Mouse (Mus musculus): Measurements from ENCODE around the gene Kcnj8. TPM values are rescaled to one million over a fixed set of nuclear protein-coding genes. Genes with fewer than 3 reads are reported as not detected.

The Kcnj8 gene
- polyA plus RNA-seq, 1 experiment = 5.1 TPM

DNA sequence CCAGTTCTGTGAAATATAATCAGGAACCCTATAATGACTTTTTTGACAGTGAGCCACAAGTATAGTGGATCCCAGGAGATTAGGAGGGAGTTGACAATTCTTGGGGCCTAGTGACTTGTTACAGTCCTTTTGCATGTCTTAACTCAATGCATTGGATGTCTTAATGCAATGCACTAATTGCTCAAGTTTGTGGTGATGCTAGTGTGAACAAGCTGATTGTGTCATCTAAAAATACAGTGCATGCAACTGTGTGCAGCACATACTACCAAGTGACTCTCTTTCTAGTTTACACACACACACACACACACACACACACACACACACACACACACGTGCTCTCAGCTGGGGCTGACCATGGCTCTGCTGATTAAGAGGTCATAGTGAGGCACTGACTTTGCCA is 15.4 kb downstream of the Kcnj8 start:
- no peak overlapping the region for H3K4me3 ChIP-seq (ENCODE audit: insufficient read depth, low read length)
- TF ChIP-seq CTCF (IDR thresholded peaks at IDR 0.05; ENCODE audit: extremely low read depth, insufficient read depth, low read length) (no peak), POLR2A (IDR thresholded peaks at IDR 0.05; ENCODE audit: extremely low read depth, insufficient read depth, low read length) (no peak)
- no peak overlapping the region for H3K27ac ChIP-seq (ENCODE audit: insufficient read depth, low read length)
- H3K4me1 ChIP-seq (ENCODE audit: control insufficient read depth, insufficient read depth, low read length) = no peaks in the 10 kb centered on the region

- Histone ChIP-seq H3K4me3 (ENCODE audit: insufficient read depth, low read length) (no peak overlapping the region), H3K4me1 (ENCODE audit: control insufficient read depth, insufficient read depth, low read length) (no peaks in the 10 kb centered on the region), H3K27ac (ENCODE audit: insufficient read depth, low read length) (no peak overlapping the region)
- TF ChIP-seq CTCF (IDR thresholded peaks at IDR 0.05; ENCODE audit: extremely low read depth, insufficient read depth, low read length) (no peak), POLR2A (IDR thresholded peaks at IDR 0.05; ENCODE audit: extremely low read depth, insufficient read depth, low read length) (no peak)
These were observed 19.9 kb downstream of the Kcnj8 start for GRCm38 (mm10) chr6:142551482-142551881.

DNA sequence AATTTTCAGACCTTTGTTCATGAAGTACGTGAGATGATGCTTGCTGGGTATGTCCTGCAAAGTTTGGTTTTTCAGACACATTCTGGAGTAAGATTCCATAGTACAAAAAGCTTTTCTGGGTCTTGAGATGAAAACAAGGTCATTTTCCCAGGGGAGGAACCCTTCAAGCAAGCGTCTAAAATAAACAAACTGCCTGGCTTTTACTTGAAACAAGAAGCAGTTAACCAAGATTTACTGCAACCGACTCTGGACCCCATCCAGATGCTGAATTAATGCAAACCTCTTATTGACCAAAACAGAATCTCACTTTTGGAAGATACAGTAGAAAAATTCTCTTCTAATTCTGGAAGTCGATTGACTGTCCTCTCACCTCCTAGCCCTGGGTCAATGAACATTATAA is 20.5 kb downstream of the Kcnj8 start:
- no peaks in the 10 kb centered on the region for H3K4me1 ChIP-seq (ENCODE audit: control insufficient read depth, insufficient read depth, low read length)
- H3K4me3 ChIP-seq (ENCODE audit: insufficient read depth, low read length) = no peak overlapping the region
- no peak overlapping the region for H3K27ac ChIP-seq (ENCODE audit: insufficient read depth, low read length)
- no peak for TF ChIP-seq POLR2A (IDR thresholded peaks at IDR 0.05; ENCODE audit: extremely low read depth, insufficient read depth, low read length)
- no peak for TF ChIP-seq CTCF (IDR thresholded peaks at IDR 0.05; ENCODE audit: extremely low read depth, insufficient read depth, low read length)

GRCm38 (mm10) chr6:142548377-142548776 is 23.0 kb downstream of the Kcnj8 start:
- H3K27ac ChIP-seq (ENCODE audit: insufficient read depth, low read length) = no peak overlapping the region
- H3K4me3 ChIP-seq (ENCODE audit: insufficient read depth, low read length) = no peak overlapping the region
- H3K4me1 ChIP-seq (ENCODE audit: control insufficient read depth, insufficient read depth, low read length) = no peaks in the 10 kb centered on the region
- no peak for TF ChIP-seq CTCF (IDR thresholded peaks at IDR 0.05; ENCODE audit: extremely low read depth, insufficient read depth, low read length)
- TF ChIP-seq POLR2A (IDR thresholded peaks at IDR 0.05; ENCODE audit: extremely low read depth, insufficient read depth, low read length) = no peak

GRCm38 (mm10) chr6:142545132-142545531 is 26.3 kb downstream of the Kcnj8 start:
- Histone ChIP-seq H3K27ac (ENCODE audit: insufficient read depth, low read length) (no peak overlapping the region), H3K4me1 (ENCODE audit: control insufficient read depth, insufficient read depth, low read length) (no peaks in the 10 kb centered on the region), H3K4me3 (ENCODE audit: insufficient read depth, low read length) (no peak overlapping the region)
- no peak for TF ChIP-seq POLR2A (IDR thresholded peaks at IDR 0.05; ENCODE audit: extremely low read depth, insufficient read depth, low read length)
- TF ChIP-seq CTCF (IDR thresholded peaks at IDR 0.05; ENCODE audit: extremely low read depth, insufficient read depth, low read length) = no peak

DNA sequence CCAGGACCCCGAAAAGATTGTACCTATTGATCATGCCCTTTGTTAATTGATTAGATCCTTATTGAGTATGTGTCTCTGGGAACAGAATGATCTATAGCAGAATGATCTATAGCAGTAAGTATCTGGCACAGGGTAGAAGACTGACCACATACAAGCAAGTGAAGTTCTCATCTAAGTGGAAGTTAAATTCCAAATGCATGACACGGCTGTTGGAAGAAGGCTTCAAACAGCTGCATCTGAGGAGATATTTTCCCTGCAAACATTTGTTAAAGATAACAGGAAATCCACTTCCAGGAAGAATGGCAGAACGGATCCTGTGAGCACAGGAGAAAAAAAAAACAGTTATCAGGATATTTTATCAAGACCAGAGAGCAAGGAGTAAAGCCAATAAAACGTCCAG is 27.8 kb downstream of the Kcnj8 start:
- H3K4me3 ChIP-seq (ENCODE audit: insufficient read depth, low read length) = no peak overlapping the region
- H3K27ac ChIP-seq (ENCODE audit: insufficient read depth, low read length) = no peak overlapping the region
- H3K4me1 ChIP-seq (ENCODE audit: control insufficient read depth, insufficient read depth, low read length) = no peaks in the 10 kb centered on the region
- TF ChIP-seq CTCF (IDR thresholded peaks at IDR 0.05; ENCODE audit: extremely low read depth, insufficient read depth, low read length) (no peak), POLR2A (IDR thresholded peaks at IDR 0.05; ENCODE audit: extremely low read depth, insufficient read depth, low read length) (no peak)

GRCm38 (mm10) chr6:142542800-142543175 is 28.6 kb downstream of the Kcnj8 start:
- H3K4me3 ChIP-seq (ENCODE audit: insufficient read depth, low read length) = no peak overlapping the region
- no peak overlapping the region for H3K27ac ChIP-seq (ENCODE audit: insufficient read depth, low read length)
- TF ChIP-seq CTCF (IDR thresholded peaks at IDR 0.05; ENCODE audit: extremely low read depth, insufficient read depth, low read length) (no peak), POLR2A (IDR thresholded peaks at IDR 0.05; ENCODE audit: extremely low read depth, insufficient read depth, low read length) (no peak)
- no peaks in the 10 kb centered on the region for H3K4me1 ChIP-seq (ENCODE audit: control insufficient read depth, insufficient read depth, low read length)

GRCm38 (mm10) chr6:142542082-142542799 is 29.2 kb downstream of the Kcnj8 start:
- Histone ChIP-seq H3K4me3 (ENCODE audit: insufficient read depth, low read length) (no peak overlapping the region), H3K27ac (ENCODE audit: insufficient read depth, low read length) (no peak overlapping the region), H3K4me1 (ENCODE audit: control insufficient read depth, insufficient read depth, low read length) (no peaks in the 10 kb centered on the region)
- no peak for TF ChIP-seq POLR2A (IDR thresholded peaks at IDR 0.05; ENCODE audit: extremely low read depth, insufficient read depth, low read length)

DNA sequence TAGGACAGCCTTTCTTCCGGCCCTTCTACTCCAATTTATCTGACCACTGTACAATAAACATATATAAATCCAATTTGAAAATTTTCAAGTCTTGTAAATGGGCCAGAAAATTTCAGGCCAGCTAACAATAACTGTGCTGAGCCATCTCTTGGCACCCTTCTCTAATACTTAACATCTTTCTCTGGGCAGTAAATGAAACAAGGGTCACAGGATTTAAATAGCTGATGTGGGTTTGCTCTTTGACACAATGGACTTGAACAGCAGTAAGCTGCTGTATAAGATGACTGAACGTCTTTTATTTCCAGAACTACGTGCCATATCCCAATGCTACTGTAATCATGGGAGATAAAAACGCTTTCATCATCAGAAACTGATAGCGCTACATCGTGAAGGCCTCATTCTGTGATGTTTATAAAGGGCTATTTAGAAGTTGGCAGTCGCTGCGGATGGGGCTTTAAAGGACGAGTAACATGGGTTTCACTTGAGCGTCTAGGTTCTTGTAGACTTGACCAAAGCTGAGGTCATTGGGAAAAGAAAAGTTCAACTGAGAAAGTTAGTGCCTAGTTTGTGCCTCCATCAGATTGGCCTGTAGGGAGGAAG is 30.8 kb downstream of the Kcnj8 start:
- Histone ChIP-seq H3K4me1 (ENCODE audit: control insufficient read depth, insufficient read depth, low read length) (no peaks in the 10 kb centered on the region), H3K4me3 (ENCODE audit: insufficient read depth, low read length) (no peak overlapping the region), H3K27ac (ENCODE audit: insufficient read depth, low read length) (no peak overlapping the region)
- TF ChIP-seq POLR2A (IDR thresholded peaks at IDR 0.05; ENCODE audit: extremely low read depth, insufficient read depth, low read length) = no peak
- no peak for TF ChIP-seq CTCF (IDR thresholded peaks at IDR 0.05; ENCODE audit: extremely low read depth, insufficient read depth, low read length)

- Histone ChIP-seq H3K27ac (ENCODE audit: insufficient read depth, low read length) (no peak overlapping the region), H3K4me1 (ENCODE audit: control insufficient read depth, insufficient read depth, low read length) (no peaks in the 10 kb centered on the region), H3K4me3 (ENCODE audit: insufficient read depth, low read length) (no peak overlapping the region)
- no peak for TF ChIP-seq POLR2A (IDR thresholded peaks at IDR 0.05; ENCODE audit: extremely low read depth, insufficient read depth, low read length)
- TF ChIP-seq CTCF (IDR thresholded peaks at IDR 0.05; ENCODE audit: extremely low read depth, insufficient read depth, low read length) = no peak
These were observed 31.3 kb downstream of the Kcnj8 start for GRCm38 (mm10) chr6:142540131-142540530.

Measured in cortical plate, adult 2 months (tissue).